Mouse (Mus musculus): ENCODE data around the gene Olfr702.

- TF ChIP-seq POLR2A (IDR thresholded peaks at IDR 0.05; ENCODE audit: insufficient read depth, low read depth, low read length), result no peak
- no peak for TF ChIP-seq CTCF (IDR thresholded peaks at IDR 0.05; ENCODE audit: insufficient read depth, low read depth, low read length)
Observed at GRCm38 (mm10) chr7:106788330-106788729, 45.4 kb downstream of the Olfr702 start.

Measured in olfactory bulb, adult 2 months (tissue).